Mouse (Mus musculus): Measurements from ENCODE around the gene Vangl2.

DNA sequence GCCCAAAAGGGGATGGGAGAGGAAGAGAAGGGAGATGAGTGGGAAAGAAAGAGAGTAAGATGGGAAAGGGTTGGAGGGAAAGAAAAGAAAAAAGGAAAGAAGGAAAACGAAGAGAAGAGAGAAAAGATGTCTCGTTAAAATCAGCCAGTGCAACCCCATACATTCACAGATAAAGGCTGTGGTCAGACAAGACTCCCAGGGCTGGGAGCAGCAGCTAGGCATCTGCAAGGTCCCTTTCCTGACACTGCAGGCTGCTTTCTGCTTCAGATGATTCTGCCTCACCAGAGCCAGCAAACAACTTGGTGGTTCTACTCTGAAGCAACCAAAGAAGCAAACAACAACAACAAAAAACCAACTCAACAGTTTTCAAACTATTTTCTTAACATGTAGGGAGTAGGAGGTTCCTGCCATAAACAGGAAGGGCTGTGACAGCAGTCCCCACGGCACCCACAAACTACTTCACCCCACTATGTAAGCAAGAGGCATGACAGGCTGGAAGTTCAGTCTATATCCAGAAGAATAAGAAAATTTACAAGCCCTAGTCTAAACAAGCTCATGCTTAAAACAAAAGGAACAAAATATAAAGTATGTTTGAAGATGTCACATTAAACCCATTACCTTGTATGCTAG, 44.8 kb downstream of the Vangl2 start:
- TF ChIP-seq CTCF (IDR thresholded peaks at IDR 0.05; ENCODE audit: low read depth) (no peak), EP300 (IDR thresholded peaks at IDR 0.05; ENCODE audit: low read depth) (no peak)
